Mouse (Mus musculus) Patski (cell line): Measurements from ENCODE around the gene Sdr39u1. TPM values are rescaled to one million over a fixed set of nuclear protein-coding genes. Genes with fewer than 3 reads are reported as not detected.
A peak's percentile ranks its signal among the peaks of the same experiment; 100 is the strongest.

ENCODE experiments used
- ATAC-seq: fragments of 100-300 bp; one replicate; pipeline ENCODE4 v1.8.0; 2021
- CTCF ChIA-PET: fragments of 350-600 bp; sonication (Branson Sonifier 250); formaldehyde crosslinking; loops from one replicate; lab custom pipeline; 2022; ENCODE audit warnings: inconsistent platforms; lab: Charles Lee
- POLR2A ChIA-PET: fragments of 350-600 bp; sonication (Branson Sonifier 250); formaldehyde crosslinking; loops from one replicate; lab custom pipeline; 2022; ENCODE audit warnings: antibody characterized with exemption, inconsistent platforms; lab: Charles Lee
- DNase-seq: peaks from one replicate; pipeline ENCODE4 v3.0.0-alpha.2; 2011; ENCODE audit warnings: low read depth, low spot score
- H3K27me3 ChIP-seq: fragments of 371-371 bp; one replicate; pipeline ENCODE4 v1.5.1; 2021
- CTCF ChIP-seq: fragments of 100-300 bp; IDR thresholded peaks from one replicate; pipeline ENCODE4 v1.5.1; 2021
- in situ Hi-C: fragments of 300-500 bp; cut with MboI; formaldehyde crosslinking; loops from 3 replicates; pipeline ENCODE4 v1.11.1; 2018; ENCODE audit warnings: low pct_unique_long_range_greater_than_20kb, mixed read lengths
- polyA plus RNA-seq: library from polyadenylated mRNA; unstranded; gene quantifications from one replicate; pipeline ENCODE4 v1.2.3, GENCODE M21; 2021

Gene Sdr39u1
- polyA plus RNA-seq, 1 experiment from 2014 or later: 42.4 TPM

DNA sequence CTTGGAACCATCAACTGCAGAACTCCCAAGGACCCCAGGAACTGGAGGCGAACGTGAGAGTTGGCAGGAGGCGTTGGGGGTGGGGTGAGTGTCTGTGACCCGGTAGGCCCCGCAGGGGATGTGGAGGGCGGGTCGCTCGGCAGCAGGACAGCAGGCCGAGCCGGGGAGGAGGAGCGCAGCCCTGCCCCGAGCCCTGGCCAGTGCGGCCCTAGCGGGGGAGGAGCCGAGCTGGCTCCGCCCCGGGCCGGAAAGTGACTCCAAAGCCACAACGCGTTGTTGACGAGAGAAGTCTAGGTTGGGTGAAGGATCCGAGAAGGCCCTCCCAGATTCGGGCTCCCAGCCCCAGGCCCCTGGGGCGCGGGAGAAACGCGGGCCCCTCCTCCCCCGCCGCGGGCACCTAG is 15.4 kb downstream of the Sdr39u1 start, which contains the start of gene Khnyn:
TSS of gene Khnyn (plus strand) at position 235 of the 401 bp plus-strand sequence.
- in situ Hi-C loops: no loop called here
- no peaks in the 10 kb centered on the region for H3K27me3 ChIP-seq
- ATAC-seq: peak; percentile 95
- CTCF ChIA-PET: interaction anchor here (1.2 to 1.7 kb wide), 2 partner anchors 11 to 33 kb away, joined by 4 read pairs; no protein-coding TSS in a partner anchor
- POLR2A ChIA-PET: interaction anchor here (0.8 to 1.2 kb wide), 2 partner anchors 15 to 23 kb away, joined by 3 to 5 read pairs; no protein-coding TSS in a partner anchor
- no peak for DNase-seq
- no peak for TF ChIP-seq CTCF

DNA sequence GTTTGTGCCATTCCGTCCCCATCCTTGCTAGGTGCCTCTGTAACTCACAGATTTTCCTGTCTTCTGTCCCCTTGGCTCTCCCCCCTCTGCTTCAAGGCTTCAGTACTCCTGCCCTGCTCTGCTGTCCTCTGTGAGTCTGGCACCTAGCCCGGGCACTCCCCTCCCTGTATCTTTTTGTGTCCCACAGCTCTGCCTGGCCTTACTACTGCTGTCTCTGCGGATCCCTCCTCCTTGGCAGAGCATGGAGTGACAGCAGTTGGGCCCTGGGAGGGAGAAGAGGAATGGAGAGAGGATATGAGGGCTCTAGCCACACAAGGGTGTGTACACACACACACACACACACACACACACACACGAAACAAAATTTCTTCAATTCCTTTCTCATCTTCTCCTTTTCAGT is 15.9 kb downstream of the Sdr39u1 start, which contains the start of gene Cbln3:
TSS of gene Cbln3 (minus strand) at position 227 of the 400 bp plus-strand sequence.
- CTCF ChIA-PET: interaction anchor here (1.2 kb wide), 1 partner anchor 10 kb away, joined by 4 read pairs; no protein-coding TSS in a partner anchor

DNA sequence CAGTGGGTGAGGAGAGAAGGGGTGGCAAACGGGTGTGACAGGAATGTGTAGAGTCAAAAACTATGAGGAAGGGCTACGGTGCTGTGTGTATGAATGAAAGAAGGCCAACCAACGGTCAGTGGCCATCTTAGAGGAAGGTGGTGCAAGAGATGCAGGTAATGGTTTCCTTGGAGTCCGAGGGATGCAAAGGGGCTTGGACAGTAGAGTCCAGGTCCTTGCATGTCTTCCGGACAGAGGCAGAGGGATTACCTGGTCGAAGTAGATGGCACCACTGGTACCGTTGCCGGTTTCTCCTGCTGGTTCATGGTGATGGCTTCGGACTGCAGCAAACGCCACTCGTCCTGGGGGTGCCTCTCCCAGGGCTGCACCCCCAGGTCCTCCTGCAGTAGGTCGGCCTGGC is 16.4 kb downstream of the Sdr39u1 start:
- CTCF ChIA-PET: interaction anchor here (1.3 kb wide), 1 partner anchor 10 kb away, joined by 4 read pairs; no protein-coding TSS in a partner anchor
- in situ Hi-C loops: no loop called here
- H3K27me3 ChIP-seq: peaks cover 5% of the 10 kb centered on the region
- DNase-seq (no peak), ATAC-seq (no peak)
- POLR2A ChIA-PET: interaction anchor here (1.3 kb wide), 1 partner anchor 13 kb away, joined by 6 read pairs; no protein-coding TSS in a partner anchor
- no peak for TF ChIP-seq CTCF

More for the DNA sequence above, 15.9 kb downstream of the Sdr39u1 start, which contains the start of gene Cbln3:
- POLR2A ChIA-PET: no interaction called here
- DNase-seq (no peak), ATAC-seq (no peak)
- TF ChIP-seq CTCF: no peak
- in situ Hi-C loops: no loop called here
- H3K27me3 ChIP-seq: no peaks in the 10 kb centered on the region

DNA sequence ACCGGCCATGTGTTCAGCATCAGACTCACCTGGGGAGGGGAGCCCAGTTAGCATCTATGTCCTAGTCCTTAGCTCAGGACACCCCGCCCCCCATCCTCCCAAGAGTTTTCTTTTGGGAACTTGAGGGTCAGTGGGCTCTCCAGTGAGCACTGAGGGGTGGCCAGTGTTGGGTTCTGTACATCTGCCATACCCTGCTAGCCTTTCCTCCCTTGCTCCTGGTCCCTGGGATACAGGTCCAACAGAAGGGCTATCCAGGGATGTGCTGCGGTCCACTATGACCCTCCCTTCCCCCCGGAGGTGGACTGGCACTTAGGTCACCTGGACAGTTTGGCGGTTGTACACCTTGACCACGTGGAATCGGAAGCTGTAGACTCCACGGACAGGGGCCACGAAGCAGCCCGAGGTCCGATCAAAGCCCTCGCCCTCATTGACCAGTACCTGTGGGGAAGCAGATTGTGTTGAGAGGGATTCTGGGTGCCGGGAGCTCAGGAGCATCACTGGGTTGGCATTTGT is 16.9 kb downstream of the Sdr39u1 start:
- peaks cover 9% of the 10 kb centered on the region for H3K27me3 ChIP-seq
- no peak for TF ChIP-seq CTCF
- DNase-seq (no peak), ATAC-seq (no peak)
- POLR2A ChIA-PET: interaction anchor here (1.3 kb wide), 1 partner anchor 13 kb away, joined by 6 read pairs; no protein-coding TSS in a partner anchor
- in situ Hi-C loops: no loop called here
- CTCF ChIA-PET: interaction anchor here (1.3 kb wide), 1 partner anchor 9 kb away, joined by 4 read pairs; no protein-coding TSS in a partner anchor

DNA sequence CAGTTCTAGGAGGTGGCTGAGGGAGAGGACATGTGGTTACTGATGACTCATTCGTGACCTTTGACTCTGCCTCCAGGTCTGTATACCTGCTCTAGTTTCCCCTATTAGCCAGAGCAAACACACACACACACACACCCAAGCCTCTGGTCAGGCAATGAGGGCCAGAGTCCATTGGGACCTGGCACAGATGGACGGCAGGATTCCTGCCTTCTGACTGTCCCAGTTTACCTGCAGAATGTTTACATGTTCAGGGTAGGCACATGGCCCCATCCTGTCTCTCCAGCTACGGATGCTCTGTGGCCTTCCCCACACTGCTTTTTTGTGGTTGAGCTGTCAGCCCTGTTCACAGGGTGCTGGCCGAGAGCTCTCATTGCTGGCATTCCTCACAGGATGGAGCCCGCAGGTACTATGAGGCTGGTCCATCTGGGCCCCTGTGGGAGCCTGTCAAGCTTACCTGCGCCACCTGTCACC is 17.9 kb downstream of the Sdr39u1 start:
- H3K27me3 ChIP-seq: peaks cover 16% of the 10 kb centered on the region
- CTCF ChIA-PET: interaction anchor here (1.3 kb wide), 1 partner anchor 8 kb away, joined by 4 read pairs; no protein-coding TSS in a partner anchor
- in situ Hi-C loops: no loop called here
- no peak for TF ChIP-seq CTCF
- POLR2A ChIA-PET: interaction anchor here (1.3 kb wide), 1 partner anchor 14 kb away, joined by 6 read pairs; no protein-coding TSS in a partner anchor
- ATAC-seq (no peak), DNase-seq (no peak)

DNA sequence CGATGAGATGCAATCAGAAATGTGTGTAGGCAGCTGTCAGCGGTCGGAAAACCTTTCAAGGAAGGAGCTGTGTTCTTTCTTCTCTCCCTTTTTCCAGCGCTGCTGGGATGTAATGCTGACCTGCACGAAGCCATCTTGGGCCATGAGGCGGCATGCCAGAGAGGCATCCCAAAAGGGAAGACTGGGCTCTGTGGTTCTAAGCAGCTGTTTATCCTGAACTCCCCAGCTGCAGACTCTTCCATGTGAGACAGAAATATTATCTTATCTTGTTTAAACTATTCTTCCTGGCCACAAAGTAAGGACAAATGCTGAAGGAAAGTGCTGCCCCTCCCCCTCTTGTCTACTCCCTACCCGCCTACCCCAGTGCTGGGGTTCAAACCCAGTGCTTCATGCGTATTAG is 19.1 kb downstream of the Sdr39u1 start:
- in situ Hi-C loops: no loop called here
- peaks cover 24% of the 10 kb centered on the region for H3K27me3 ChIP-seq
- ATAC-seq (no peak), DNase-seq (no peak)
- CTCF ChIA-PET: interaction anchor here (0.6 kb wide), 1 partner anchor 13 kb away, joined by 3 read pairs; no protein-coding TSS in a partner anchor
- POLR2A ChIA-PET: interaction anchor here (0.7 kb wide), 1 partner anchor 13 kb away, joined by 5 read pairs; no protein-coding TSS in a partner anchor
- TF ChIP-seq CTCF: no peak

DNA sequence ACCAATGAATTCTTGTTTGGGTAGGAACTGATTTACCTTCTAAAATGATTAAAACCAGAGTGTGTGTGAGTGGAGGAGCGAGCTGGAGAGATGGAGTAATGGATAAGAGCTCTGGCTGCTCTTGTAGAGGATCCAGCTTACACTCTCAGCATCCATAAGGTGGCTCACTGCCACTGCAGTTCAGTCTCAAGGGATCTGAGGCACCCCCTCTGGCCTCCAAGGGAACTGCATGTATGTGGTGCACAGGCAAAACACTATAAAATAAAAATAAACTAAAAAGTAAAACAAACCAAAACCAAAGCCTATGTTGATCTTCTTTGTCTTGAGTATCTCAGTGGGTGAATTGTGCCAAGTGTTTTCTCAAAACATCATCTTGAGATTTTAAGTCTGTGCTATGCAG is 20.5 kb downstream of the Sdr39u1 start:
- TF ChIP-seq CTCF: no peak
- no peak for DNase-seq
- CTCF ChIA-PET: interaction anchor here (1.8 to 2.0 kb wide), 3 partner anchors 9 to 38 kb away, joined by 4 to 11 read pairs (median 10); no protein-coding TSS in a partner anchor
- POLR2A ChIA-PET: no interaction called here
- in situ Hi-C loops: no loop called here
- peak; percentile 75 for ATAC-seq
- peaks cover 33% of the 10 kb centered on the region for H3K27me3 ChIP-seq

DNA sequence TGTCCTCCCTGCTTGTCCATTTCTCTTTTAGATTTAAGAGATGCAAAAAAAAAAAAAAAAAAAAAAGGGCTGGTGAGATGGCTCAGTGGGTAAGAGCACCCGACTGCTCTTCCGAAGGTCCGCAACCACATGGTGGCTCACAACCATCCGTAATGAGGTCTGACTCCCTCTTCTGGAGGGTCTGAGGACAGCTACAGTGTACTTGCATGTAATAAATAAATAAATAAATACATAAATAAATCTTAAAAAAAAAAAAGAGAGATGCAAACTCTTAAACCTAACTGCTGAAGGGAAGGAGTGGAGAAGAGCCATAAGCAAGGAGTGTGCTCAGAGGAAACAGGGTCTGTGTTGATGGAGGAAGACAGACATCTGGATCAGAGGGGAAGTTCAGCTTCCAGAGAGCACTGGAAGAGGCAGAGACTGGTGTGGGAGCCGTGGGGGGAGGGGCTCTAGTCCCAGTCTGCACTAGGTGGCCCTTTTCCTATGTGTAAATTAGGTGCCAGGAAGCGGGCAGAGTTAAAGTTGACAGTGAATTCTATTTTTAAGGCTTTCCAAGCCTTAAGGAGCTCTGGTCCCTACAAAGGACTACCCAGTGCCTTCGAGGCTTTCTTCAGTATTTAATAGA is 21.7 kb downstream of the Sdr39u1 start:
- no peak for DNase-seq
- in situ Hi-C loops: no loop called here

DNA sequence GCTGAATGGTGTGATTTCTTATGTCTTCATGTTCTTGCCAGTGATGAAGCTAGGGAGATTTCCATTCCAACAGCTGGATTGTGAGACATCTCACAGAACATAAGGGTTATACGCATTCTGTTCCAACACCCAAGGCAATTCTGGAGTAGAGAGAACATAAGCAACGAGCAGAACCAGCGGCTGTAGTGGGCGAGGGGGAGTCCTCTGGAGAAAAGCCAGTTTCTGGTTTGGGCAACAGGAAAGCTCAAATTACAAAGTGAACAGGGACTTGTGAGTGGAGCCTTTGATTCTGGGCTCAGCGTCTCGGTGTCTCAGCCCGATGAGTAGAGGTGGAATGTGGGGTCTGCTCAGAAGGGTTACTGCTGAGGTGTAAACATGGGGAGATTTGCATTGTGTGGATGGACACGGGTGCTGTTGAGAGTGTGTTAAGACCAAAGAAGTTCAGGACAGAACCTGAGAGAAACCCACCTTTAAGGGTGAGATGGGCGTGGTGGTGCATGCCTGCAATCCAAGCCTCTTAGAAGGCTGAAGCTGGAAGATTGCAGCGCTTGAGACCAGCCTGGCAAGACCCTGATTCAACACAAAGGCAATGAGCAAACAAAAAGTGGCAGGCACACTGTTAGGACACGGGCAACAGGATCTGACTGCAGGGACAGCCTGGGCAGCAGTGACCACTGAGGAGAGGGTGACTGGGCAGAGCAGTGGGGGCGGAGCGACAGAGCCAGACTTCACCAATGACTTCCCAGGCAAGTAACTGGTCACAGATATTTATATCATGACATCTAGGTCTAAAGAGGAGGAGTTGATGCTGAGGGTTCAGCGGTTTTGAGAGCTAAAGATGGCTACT is 22.4 kb downstream of the Sdr39u1 start:
- peaks cover 34% of the 10 kb centered on the region for H3K27me3 ChIP-seq
- ChIA-PET POLR2A (no interaction called here), CTCF (interaction anchor here (1.0 to 1.9 kb wide), 2 partner anchors 11 to 12 kb away, joined by 3 to 11 read pairs; no protein-coding TSS in a partner anchor)
- DNase-seq (no peak), ATAC-seq (no peak)
- no peak for TF ChIP-seq CTCF
- in situ Hi-C loops: no loop called here

More for the DNA sequence above, 21.7 kb downstream of the Sdr39u1 start:
- ChIA-PET POLR2A (no interaction called here), CTCF (interaction anchor here (1.8 to 2.0 kb wide), 3 partner anchors 10 to 40 kb away, joined by 4 to 11 read pairs (median 10); no protein-coding TSS in a partner anchor)
- ATAC-seq: no peak
- TF ChIP-seq CTCF: no peak
- H3K27me3 ChIP-seq: peaks cover 33% of the 10 kb centered on the region
